Mouse (Mus musculus) cerebellum, adult 9-10 months (tissue): ENCODE results near the gene 2610507B11Rik.
"Not testable (repeated sequence)": the region's sequence is repeated elsewhere in the genome, so short reads cannot be mapped to it uniquely, and the experiment has no call there.

ENCODE experiments used
- DNase-seq: peaks from one replicate; pipeline ENCODE4 v3.0.0; 2022

2610507B11Rik gene

DNA sequence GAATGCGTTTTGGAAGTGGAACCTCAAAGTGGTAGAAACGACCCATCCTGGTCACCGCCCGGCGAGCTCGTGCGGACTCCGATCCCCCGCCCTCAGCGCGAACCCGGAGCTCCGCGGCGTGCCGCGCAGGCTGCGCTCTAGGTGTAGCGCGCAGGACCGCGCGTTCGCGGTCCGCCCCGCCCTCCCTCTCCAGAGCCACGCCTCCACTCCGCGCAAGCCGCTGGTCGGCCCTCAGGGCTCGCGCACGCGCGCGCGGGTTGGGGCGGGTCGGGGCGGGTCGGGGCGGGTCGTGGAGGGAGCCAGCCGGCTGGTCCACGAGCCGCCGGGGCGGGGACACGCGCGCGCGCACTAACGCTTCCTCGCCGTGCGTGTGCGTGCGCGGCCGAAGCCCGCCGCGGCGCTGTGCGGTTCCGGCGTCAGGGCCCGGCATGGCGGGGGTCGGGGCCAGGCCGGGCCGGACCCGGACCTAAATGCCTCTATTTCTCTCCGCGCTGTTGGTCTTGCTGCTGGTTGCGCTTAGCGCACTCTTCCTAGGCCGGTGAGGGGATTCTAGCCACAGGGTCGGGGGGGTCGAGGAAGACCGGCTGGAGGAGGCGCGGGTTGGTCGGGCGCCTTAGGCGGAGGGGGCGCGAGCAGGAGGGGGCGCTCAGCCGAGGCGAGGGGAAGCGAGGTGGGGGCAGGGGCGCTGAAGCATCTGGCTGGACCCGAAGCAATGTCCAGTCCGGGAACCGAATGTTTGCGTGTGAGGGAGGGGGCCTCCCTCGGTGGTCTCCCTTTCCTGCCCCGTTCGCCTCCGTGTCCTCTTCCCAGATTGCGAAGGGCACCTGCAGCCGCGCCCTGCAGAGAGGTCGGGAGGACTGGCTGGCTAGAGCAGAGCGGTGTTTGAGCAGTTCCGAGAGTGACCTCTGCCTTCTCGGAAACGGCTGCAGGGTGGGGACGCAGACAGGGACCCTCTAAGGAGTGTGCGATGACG is at the start of gene 2610507B11Rik:
2610507B11Rik (plus strand) TSS at position 373 of the 973 bp plus-strand sequence.
- DNase-seq = peak; percentile 88

DNA sequence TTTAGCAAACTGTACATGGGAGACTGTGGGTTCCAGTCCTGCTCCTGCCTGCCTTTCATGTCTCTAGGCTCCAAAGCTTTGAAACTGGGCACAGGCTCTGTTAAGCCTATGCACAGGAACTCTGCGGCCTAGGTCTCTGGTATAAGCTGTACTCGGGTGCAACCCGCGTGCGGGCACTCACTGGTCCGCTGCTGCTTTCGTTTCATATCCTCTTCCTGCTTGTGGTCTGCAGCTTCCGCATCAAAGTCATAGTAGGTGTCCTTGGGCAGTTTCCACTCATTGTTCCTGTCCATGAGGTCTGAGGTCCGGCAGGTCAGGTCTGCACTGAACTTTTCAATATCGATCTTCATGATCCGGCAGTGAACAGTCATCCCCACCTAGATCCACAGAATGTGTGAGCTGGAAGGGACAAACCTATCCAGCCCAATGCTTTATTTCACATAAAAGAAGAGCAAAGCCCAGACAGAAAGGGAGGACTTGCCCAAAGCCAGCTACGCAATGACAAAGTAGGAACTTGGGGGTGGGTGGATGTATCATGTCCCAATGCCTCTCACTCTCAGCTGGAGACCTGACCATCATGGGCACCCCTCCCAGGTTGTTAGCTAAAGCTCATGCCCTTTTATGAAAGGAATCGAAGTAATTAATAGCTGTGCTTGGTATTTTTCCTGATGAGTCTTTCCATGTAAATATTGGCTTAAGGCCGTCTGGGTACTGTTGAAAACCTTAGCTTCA is 48.3 kb upstream of the 2610507B11Rik start:
- DNase-seq = no peak

DNA sequence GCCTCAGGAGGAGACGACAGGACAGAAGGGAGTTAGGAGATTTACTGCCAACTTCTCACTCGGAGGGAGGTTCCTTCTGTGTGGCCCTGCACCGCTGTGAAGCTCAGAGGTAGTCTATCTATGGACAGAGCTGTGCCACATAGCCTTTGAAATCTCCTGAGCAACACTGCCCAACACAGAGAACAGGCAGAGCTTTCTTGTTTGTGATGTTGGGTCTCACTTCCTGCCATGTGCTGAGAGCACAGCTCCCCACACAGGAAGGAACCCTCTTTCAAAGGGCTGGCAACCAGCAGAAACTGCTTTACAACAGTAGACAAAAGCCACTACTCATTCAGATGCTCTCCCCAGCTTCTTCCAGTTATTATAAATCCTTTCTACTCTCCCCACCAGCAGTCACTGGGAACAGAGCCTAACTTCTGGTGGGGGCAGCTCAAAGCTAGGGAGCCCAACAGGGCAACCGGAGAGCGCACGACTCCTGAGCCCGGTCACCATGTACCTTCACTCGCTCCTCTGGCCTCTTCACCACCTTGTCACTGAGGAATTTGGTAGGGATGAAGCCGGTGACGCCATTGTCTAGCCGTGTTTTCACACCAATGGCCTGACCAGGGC is 45.7 kb upstream of the 2610507B11Rik start:
- peak; percentile 36 for DNase-seq

DNA sequence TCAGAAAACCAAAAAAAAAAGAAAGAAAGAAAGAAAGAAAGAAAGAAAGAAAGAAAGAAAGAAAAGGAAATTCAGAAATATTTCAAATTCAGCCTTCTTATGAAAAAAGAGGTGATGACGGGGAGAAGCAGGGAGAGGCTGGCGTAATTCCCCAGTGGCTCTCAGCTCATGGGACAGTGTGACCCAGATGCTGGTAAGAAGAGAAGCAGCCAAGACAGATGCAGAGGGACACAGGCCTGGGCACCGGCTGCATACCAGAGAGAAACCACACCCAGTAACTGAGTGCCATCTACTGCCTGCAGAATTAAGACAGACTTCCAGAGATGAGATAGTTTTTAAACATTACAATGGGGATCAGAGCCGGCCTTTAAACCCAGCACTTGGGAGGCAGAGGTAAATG is 38.0 kb upstream of the 2610507B11Rik start:
- DNase-seq = no peak

DNA sequence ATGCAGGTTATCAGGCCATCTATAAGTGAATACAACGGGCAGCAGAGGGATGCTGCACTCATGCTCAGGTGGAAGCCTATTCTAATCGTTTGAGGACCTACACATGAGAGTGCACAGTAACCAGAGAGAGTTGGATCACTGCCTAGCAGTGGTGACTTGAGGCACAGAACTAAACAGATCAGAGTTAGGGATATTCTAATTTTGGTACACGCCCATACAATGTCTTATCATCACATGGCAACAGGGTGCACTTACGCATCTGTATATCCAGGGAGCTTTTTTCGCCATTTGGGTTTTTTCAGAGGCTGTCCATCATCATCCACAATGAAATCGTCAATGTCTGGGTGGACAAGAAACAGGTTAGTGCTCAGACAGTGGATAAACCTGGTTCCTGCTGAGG is 30.0 kb upstream of the 2610507B11Rik start:
- DNase-seq = no peak

DNA sequence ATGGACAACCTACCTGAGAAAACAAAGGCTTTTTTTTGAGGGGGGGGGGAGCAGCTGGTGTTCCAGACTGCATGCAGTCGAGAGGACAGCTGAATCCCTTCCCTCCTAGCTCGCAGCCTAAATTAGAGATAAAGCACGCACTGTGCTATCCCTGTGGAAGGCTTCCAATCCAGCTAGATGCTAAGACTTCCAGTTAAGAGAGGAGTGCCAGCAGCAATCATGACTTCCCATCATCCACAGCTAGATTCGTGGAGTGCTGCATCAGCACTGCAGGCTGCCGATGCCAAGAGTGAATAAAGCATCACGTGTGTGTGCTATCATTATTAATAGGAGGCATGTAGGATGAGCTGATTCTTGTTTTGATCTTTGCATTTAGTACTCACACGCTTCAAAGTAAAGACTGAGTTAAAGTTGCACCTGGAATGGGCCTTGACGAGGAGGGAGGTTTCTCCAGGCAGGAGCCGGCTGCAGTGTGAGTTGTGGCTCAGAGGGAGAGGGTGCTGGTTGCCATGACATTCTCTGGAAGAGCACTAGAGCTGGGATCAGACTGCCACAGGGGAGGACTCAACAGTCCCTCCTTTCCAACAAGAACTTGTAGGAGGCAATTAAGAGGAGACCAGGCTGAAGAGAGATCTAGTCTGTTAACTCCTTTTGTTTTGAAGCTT is 21.2 kb upstream of the 2610507B11Rik start:
- DNase-seq = no peak

DNA sequence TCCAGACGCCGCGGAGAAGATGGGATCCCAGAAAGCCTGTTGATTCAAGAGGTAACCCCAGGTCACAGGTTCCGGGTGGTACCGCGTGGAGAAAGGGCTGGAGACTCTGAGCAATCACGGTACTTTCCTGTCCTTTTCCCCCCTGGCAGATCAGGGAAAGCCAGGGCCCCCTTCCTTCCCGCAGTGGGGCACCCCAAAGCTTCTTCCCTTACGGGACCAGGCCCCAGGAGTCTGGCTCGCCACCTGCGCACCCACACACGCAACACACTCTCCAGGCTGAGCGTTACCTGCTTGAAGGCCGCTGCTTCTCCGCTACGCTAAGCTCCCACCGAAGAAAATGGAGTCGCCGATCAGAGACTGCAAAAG is 16.3 kb upstream of the 2610507B11Rik start:
- no peak for DNase-seq

DNA sequence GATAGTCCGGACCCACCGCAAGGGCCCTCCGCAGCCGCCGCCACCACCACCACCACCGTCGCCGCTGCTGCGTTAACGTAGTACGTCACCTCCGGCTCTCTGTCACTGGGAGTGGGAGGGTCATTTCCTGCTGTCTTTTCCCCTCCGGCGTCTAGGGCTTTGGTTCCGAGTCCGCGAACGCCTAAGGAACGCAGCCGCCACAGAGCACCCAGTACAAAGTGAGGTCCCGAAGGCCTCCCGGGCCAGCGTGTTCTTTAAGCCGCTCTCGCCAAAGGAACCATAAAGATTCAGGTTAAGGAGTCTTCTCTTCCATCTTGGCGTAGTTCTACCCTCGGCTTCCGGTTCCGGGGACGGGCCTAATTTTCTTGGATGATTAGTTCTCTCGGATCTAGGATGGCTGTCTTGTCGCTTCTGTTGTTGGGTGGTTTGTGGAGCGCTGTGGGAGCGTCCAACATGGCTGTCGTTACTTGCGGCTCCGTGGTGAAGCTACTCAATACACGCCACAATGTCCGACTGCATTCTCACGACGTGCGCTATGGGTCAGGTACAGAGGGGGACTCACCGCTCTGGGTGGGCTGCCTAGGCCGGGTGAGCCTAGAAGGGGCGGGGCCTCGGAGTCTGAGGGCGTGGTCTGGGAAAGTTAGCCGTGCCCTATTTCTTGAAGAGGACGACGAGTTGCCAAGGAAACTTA is 15.8 kb upstream of the 2610507B11Rik start, which contains the start of the genes Sdf2 and Supt6:
Sdf2 (plus strand) TSS at position 120 of the 691 bp plus-strand sequence.
Supt6 (minus strand) TSS at position 361 of the 691 bp plus-strand sequence.
- peak; percentile 84 for DNase-seq

DNA sequence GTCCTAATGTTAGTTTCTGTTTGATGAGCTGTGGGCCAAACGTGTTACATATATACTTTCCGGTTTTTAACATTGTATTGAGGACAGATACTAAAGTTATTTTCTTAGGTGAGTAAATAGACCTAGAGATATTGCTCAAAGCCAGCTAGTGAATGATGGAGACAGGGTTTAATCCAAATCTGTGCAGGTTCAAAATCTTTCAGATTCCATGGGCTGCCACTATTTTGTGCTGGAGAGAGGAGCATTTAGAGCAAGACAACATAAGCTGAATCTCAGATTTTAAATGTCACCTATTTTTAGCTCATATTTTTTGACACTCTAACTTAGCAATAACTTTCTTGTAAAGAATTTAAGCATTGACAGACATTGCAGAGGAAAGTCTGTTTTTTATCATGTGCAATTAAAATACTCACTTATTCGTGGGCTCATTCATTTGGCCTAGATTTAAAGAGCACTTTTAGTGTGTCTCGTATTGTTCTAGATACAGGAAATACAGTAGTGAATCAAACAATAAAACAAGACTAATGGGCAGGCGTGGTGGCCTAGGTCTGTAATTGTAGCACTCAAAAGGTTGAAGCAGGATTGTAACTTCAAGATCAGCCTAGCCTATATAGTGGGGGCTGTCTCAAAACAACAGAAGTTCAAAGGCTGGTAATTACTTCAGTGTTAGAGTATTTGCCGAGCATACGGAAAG is 15.1 kb upstream of the 2610507B11Rik start:
- no peak for DNase-seq

DNA sequence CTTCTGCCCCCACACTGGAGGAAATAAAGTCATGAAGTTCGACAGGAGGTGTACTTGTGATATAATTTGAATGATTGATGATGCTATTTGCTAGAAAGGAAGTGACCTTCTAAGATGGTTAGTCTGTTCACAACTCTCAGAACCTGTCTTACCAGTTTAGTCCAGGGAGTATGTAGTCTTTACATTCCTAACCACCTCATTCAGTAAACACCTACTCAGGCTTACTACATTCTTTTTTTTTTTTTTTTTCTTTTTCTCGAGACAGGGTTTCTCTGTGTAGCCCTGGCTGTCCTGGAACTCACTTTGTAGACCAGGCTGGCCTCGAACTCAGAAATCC is 14.6 kb upstream of the 2610507B11Rik start:
- DNase-seq = no peak

DNA sequence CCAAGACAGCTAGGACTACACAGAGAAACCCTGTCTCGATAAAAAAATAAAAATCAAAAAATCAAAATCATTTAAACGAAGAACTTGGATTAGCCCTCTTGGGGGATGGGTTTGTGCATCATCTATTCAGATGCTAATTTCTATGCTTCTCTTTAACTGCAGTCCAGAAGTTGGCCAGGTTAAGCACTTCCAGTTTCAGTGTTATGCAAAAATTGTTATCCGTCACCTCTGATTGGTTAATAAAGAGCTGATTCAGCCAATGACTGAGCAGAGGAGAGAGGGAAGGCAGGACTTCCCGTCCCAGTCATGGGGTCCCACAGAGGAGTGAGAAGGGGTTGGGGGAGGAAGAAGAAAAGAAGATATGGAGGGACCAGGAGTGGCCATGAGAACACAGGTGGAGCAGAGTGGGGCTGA is 13.8 kb upstream of the 2610507B11Rik start:
- no peak for DNase-seq

DNA sequence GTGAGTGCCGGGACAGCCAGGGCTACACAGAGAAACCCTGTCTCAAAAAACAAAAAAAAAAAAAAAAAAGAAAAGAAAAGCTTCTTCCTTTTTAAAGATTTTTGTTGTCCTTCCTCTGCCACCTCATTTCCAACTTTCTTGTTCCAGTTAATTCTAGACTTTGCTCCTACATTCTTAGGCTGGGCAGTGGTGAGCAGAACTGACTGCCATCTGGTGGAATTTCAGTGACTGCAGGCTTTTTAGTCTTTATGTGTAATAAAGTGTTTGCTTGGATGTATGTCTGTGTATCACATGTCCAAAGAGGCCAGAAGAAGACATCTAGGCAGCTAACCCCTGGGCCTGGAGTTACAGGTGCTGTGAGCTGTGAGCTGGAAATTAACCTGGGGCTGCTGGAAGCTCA is 4.9 kb upstream of the 2610507B11Rik start:
- no peak for DNase-seq

DNA sequence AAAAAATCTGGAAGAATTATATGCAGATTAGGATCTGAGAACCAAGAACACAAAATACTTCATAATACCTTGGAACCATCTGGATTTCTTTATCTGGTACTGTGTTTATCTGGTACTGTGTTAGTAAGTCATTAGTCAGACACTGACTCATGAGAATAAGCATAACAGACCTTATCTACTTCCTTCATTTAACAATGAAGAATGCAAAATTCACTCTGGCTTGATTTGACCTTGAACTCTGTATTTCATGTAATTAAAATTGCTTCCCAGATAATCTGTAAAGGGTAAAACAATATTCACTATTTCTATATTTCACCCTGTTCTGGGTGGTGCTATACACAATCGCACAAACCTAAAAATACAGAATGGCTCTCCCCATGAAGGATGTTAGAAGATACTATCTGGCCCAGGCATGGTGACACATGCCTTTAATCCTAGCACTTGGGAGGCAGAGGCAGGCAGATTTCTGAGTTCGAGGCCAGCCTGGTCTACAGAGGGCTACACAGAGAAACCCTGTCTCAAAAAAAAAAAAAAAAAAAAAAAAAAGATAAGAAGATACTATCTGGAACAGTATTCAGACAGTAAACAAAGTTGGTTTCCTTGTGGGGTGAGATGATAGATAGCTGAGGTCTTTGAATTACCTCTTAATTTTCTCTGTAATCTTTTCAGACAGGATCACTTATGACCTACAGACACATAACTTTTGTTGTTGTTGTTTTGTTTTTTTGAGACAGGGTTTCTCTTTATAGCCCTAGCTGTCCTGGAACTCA is 878 bp upstream of the 2610507B11Rik start:
- DNase-seq = peak; percentile 27

DNA sequence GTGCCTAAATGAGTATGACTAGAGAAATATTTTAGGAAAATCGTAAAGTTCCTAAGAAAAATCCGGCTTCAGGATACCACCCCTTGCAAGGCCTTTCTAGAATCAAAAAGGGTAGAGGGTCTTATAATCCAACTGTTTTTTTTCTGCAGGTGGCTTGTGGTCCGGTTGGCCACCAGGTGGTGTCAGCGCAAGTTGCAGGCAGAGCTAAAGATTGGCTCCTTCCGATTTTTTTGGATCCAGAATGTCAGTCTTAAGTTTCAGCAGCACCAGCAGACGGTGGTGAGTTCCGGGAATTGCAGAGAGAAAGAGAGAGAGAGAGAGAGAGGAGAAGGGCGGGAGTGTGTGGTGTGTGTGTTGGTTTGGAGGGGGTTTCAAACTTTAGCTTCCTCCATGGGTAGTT is 998 bp downstream of the 2610507B11Rik start:
- DNase-seq = peak; percentile 54

DNA sequence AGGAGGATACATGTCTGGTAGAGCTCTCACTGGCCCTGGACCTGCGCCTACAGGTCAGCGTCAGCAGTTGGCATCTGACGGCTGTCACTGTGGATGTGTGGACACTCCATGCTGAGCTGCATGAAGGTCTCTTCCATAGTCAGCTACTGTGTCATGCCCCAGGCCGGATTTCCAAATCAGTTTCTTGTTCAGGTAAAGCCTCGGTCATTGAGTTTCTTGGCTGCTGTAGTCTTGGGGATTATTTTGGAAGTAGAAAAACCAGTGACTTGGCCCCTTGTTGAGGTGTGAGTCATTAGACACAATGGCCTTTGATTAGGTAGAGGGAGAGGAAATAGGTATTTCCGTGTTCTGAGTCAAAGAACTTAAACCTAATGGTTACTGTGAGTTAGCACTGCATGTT is 4.0 kb downstream of the 2610507B11Rik start:
- DNase-seq = no peak

DNA sequence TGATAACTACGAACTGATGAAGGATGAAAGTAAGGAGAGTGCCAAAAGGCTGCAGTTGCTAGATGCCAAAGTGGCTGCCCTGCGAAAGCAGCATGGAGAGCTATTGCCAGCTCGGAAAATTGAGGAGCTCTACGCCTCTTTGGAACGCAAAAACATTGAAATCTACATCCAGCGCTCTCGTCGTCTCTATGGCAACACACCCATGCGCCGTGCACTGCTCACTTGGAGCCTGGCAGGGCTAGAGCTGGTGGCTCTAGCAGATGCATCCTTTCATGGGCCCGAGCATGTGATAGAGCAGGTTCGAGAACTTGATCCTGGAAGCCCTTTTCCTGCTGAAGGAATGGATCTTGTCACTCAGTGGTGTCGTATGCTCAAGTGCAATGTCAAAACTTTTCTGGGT is 10.4 kb downstream of the 2610507B11Rik start:
- DNase-seq = no peak

DNA sequence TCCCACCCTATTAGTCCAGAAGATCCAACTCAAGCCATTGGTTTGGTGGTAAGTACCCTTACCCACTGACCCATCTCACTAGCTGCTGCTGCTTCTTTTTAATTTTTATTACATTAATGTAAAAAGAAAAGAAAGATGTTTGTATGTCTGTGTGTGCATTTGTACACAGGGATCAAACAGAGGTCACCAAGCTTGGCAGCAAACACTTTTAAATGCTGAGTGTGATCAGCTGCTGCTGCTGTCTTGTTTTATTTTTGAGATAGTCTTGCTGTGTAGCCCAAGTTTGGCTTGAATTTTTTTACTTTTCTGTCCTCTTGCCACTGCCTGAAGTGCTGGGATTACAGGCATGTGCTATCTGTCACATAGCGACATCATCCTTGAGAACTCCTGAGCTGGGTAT is 14.0 kb downstream of the 2610507B11Rik start:
- DNase-seq = no peak

DNA sequence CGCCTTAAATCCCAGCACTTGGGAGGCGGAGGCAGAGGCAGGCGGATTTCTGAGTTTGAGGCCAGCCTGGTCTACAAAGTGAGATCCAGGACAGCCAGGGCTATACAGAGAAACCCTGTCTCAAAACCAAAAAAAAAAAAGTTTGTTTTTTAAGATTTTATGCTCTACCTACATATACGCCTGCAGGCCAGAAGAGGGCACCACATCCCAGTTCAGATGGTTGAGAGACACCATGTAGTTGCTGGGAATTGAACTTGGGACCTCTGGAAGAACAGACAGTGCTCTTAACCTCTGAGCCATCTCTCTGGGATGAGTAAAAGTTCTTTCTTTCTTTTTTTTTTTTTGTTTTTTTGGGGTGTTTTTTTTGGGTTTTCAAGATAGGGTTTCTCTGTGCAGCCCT is 14.6 kb downstream of the 2610507B11Rik start:
- DNase-seq = not testable (repeated sequence)

DNA sequence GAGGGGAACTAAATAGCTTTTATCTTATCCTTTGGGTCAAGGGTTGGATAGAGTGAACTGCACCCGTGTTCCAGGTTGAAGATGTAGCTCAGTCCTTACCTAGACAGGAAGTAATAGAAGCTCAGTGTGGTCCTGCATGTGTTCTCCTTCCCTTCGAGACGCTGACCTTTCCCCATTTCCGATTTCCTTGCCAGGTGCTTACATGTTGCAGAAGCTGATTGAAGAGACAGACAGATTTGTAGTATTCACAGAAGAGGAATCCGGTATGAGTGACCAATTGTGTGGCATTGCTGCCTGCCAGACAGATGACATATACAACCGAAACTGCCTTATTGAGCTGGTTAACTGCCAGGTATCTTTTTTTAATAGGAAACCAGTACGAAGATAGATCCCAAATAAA is 17.3 kb downstream of the 2610507B11Rik start:
- no peak for DNase-seq

DNA sequence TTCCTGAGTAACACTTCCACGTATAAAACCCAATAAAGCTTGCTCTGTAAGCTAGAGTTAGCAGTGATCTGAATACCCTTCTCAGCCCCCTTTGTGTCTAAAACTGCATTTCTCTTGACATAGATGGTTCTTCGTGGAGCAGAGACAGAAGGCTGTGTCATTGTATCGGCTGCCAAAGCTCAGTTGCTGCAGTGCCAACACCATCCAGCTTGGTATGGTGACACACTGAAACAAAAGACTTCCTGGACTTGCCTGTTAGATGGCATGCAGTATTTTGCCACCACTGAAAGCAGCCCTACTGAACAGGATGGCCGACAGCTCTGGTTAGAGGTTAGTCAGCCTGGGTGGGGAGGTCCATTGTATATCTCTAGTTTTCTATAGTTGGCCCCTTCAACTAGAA is 18.0 kb downstream of the 2610507B11Rik start:
- no peak for DNase-seq
